Mouse (Mus musculus) C2C12 (cell line): Measurements from ENCODE around the gene Flrt1. TPM values are rescaled to one million over a fixed set of nuclear protein-coding genes. Genes with fewer than 3 reads are reported as not detected.
"Not testable (repeated sequence)": the region's sequence is repeated elsewhere in the genome, so short reads cannot be mapped to it uniquely, and the experiment has no call there.

Experiments
- H3K27me3 ChIP-seq: one replicate; pipeline ENCODE4 v1.6.1; 2011; ENCODE audit not compliant: control insufficient read depth, insufficient read depth, insufficient read length
- H3K36me3 ChIP-seq: one replicate; pipeline ENCODE4 v1.6.1; 2011; ENCODE audit not compliant: control insufficient read depth, insufficient read depth
- H3K4me3 ChIP-seq: one replicate; pipeline ENCODE4 v1.5.1; 2011; ENCODE audit warnings: mild to moderate bottlenecking, control low read depth; ENCODE audit not compliant: poor library complexity, insufficient read depth, severe bottlenecking
- H3K79me2 ChIP-seq: one replicate; pipeline ENCODE4 v1.6.1; 2011; ENCODE audit not compliant: control insufficient read depth, insufficient read depth
- H3K79me3 ChIP-seq: one replicate; pipeline ENCODE4 v1.6.1; 2011; ENCODE audit warnings: low read depth, control low read depth
- H3ac ChIP-seq: one replicate; pipeline ENCODE3; 2011; ENCODE audit warnings: low read depth; ENCODE audit not compliant: control insufficient read depth, insufficient read length
- CEBPB ChIP-seq: IDR thresholded peaks from one replicate; pipeline ENCODE4 v1.6.1; 2011; ENCODE audit warnings: low read depth, mild to moderate bottlenecking, control low read depth, moderate library complexity
- CTCF ChIP-seq: IDR thresholded peaks from one replicate; pipeline ENCODE4 v1.5.1; 2011; ENCODE audit not compliant: control insufficient read depth, insufficient read depth, insufficient read length
- FOSL1 ChIP-seq: IDR thresholded peaks from one replicate; pipeline ENCODE4 v1.8.0; 2011; ENCODE audit warnings: mild to moderate bottlenecking, low read length; ENCODE audit not compliant: poor library complexity, insufficient read depth, severe bottlenecking
- MAX ChIP-seq: IDR thresholded peaks from one replicate; pipeline ENCODE4 v1.6.1; 2011; ENCODE audit warnings: mild to moderate bottlenecking, control low read depth
- MYOD1 ChIP-seq: IDR thresholded peaks from one replicate; pipeline ENCODE4 v1.6.1; 2011; ENCODE audit warnings: low read depth; ENCODE audit not compliant: control insufficient read depth, insufficient read length
- MYOG ChIP-seq: IDR thresholded peaks from one replicate; pipeline ENCODE4 v1.6.1; 2011; ENCODE audit not compliant: control insufficient read depth, insufficient read length; ENCODE audit errors: extremely low read depth
- USF1 ChIP-seq: IDR thresholded peaks from one replicate; pipeline ENCODE4 v1.6.1; 2011; ENCODE audit warnings: low read depth, mild to moderate bottlenecking, control low read depth, moderate library complexity
- polyA plus RNA-seq: library from polyadenylated mRNA; unstranded; fragments of >200 nt; fragmentation: generic; extraction: Trizol; gene quantifications from one replicate; pipeline ENCODE4 v1.2.1, GENCODE M21; 2012; ENCODE audit warnings: missing spikeins

Flrt1 gene
- polyA plus RNA-seq, 1 experiment = 0.08 TPM

GRCm38 (mm10) chr19:7057126-7057721, 48.3 kb downstream of the Flrt1 start:
- no peak for TF ChIP-seq MAX
- no peak for TF ChIP-seq CTCF
- TF ChIP-seq MYOD1 = no peak
- TF ChIP-seq FOSL1 = no peak
- TF ChIP-seq USF1 = no peak
- TF ChIP-seq MYOG = no peak
- TF ChIP-seq CEBPB = no peak
- Histone ChIP-seq H3ac (peak overlapping the region; percentile 75), H3K36me3 (no peaks in the 10 kb centered on the region), H3K79me3 (no peaks in the 10 kb centered on the region), H3K27me3 (no peaks in the 10 kb centered on the region), H3K4me3 (peak overlapping the region; percentile 22), H3K79me2 (no peaks in the 10 kb centered on the region)

- no peaks in the 10 kb centered on the region for H3K79me2 ChIP-seq
- peak within 1 kb of the TSS; percentile 22 for H3K4me3 ChIP-seq
- H3K79me3 ChIP-seq = no peaks in the 10 kb centered on the region
- no peaks in the 10 kb centered on the region for H3K36me3 ChIP-seq
- peak; percentile 89 for TF ChIP-seq MAX
- no peak for TF ChIP-seq FOSL1
- peak; percentile 10 for TF ChIP-seq CTCF
- no peaks in the 10 kb centered on the region for H3K27me3 ChIP-seq
- peak within 1 kb of the TSS; percentile 75 for H3ac ChIP-seq
Measured at GRCm38 (mm10) chr19:7056248-7057087, 49.1 kb downstream of the Flrt1 start, which contains the start of gene Macrod1. Gene Macrod1, plus strand, starts transcription at chr19:7056810.

GRCm38 (mm10) chr19:7055173-7055572, 50.4 kb downstream of the Flrt1 start:
- Histone ChIP-seq H3K79me3 (no peaks in the 10 kb centered on the region), H3K36me3 (no peaks in the 10 kb centered on the region), H3K79me2 (no peaks in the 10 kb centered on the region), H3ac (no peak overlapping the region), H3K27me3 (no peaks in the 10 kb centered on the region), H3K4me3 (no peak overlapping the region)
- TF ChIP-seq CTCF (no peak), MAX (no peak), USF1 (no peak), MYOD1 (no peak), FOSL1 (no peak)

GRCm38 (mm10) chr19:7054772-7055171, 50.8 kb downstream of the Flrt1 start:
- Histone ChIP-seq H3K27me3 (no peaks in the 10 kb centered on the region), H3K79me2 (no peaks in the 10 kb centered on the region), H3ac (no peak overlapping the region), H3K36me3 (no peaks in the 10 kb centered on the region), H3K79me3 (no peaks in the 10 kb centered on the region), H3K4me3 (no peak overlapping the region)
- TF ChIP-seq USF1 (peak; percentile 71), CEBPB (no peak), CTCF (no peak), MYOD1 (no peak), FOSL1 (no peak), MAX (peak; percentile 90)

GRCm38 (mm10) chr19:7053382-7053781, 52.1 kb downstream of the Flrt1 start:
- H3K27me3 ChIP-seq, H3K79me2 ChIP-seq, H3ac ChIP-seq, H3K4me3 ChIP-seq, H3K79me3 ChIP-seq, H3K36me3 ChIP-seq: not testable (repeated sequence)

- H3K79me2 ChIP-seq = peaks cover under 1% of the 10 kb centered on the region
- no peaks in the 10 kb centered on the region for H3K36me3 ChIP-seq
- TF ChIP-seq MYOD1 (no peak), MYOG (no peak), CTCF (no peak), MAX (no peak), USF1 (no peak), FOSL1 (no peak), CEBPB (no peak)
- no peaks in the 10 kb centered on the region for H3K27me3 ChIP-seq
- no peak overlapping the region for H3K4me3 ChIP-seq
- no peak overlapping the region for H3ac ChIP-seq
- H3K79me3 ChIP-seq = no peaks in the 10 kb centered on the region
Measured at GRCm38 (mm10) chr19:7044706-7045105, 60.8 kb downstream of the Flrt1 start.
